Mouse (Mus musculus) c-Kit-positive CD71-negative TER-119-negative erythroid progenitor cells, embryonic 14.5 days (primary cell): Measurements from ENCODE around the gene Txnrd2.
A peak's percentile ranks its signal among the peaks of the same experiment; 100 is the strongest.

Source experiments
- DNase-seq: peaks from one replicate; pipeline ENCODE4 v3.0.0-alpha.2; 2013; ENCODE audit warnings: low read depth

Txnrd2 gene

DNA sequence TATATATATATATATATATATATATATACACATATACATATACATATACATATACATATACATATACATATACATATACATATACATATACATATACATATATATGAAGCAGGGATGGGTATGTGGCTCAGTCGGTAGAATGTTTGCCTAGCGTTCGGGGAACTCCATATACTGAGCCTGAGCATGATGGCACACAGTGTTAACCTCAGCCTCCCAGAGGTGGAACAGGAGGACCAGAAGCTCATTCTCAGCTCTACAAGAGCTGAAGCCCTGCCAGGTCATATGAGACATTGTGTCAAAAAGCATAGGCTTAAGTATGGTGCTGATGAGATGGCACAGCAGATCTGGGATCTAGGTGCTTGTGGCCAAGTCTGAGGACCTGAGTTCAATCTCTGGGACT, 64.1 kb downstream of the Txnrd2 start:
- no peak for DNase-seq

DNA sequence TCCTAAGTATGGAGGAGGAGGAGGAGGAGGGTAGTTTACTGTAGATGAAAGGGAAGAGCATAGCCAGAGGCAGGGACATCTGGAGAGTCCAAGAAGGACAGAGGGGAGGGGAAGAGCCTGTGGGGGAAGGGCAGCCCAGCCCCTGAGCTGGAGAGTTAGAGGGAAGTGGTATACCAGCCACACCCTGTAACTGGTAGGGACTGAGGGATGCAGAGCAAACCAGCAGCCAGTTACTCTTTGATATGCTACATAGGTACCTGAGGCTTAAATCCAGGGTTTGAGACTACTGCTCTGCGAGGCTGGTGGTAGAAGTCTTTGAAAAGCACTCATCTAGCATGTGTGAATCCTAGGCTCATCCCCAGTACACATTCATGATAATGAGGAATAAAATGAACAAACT, 64.7 kb downstream of the Txnrd2 start:
- DNase-seq = no peak

- DNase-seq = peak; percentile 29
Observed at GRCm38 (mm10) chr16:18497865-18498515, 71.8 kb downstream of the Txnrd2 start.

DNA sequence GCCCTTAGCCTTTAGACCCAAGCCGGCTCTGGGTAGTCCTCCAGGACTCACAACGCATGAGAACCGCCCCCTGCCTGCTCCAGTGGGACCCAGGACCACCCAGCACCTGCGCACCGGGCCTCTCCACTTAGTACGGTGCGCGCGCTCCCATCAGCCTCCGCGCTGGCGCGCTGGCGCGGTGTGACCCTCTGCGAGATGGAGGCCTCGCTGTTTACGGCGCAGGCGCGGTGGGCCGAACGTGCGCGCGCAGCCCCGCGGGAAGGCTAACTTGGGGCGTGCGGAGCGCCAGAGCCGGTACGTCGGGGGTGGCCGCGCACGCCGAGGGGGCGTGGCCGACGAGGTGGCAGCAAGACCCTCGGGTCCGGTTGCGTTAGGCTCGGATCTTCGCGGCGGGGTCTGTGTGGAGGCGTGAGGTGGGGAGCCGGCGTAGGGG, 72.4 kb downstream of the Txnrd2 start, which contains the start of the genes Gnb1l and Rtl10:
TSS of gene Gnb1l (plus strand) at position 156 of the 433 bp plus-strand sequence.
TSS of gene Rtl10 (plus strand) at position 344 of the 433 bp plus-strand sequence.
- DNase-seq = peak; percentile 92

GRCm38 (mm10) chr16:18498996-18499395, 72.8 kb downstream of the Txnrd2 start:
- no peak for DNase-seq

GRCm38 (mm10) chr16:18501531-18501930, 75.3 kb downstream of the Txnrd2 start:
- DNase-seq = no peak

- DNase-seq = no peak
Observed at GRCm38 (mm10) chr16:18503566-18504342, 77.6 kb downstream of the Txnrd2 start.

DNA sequence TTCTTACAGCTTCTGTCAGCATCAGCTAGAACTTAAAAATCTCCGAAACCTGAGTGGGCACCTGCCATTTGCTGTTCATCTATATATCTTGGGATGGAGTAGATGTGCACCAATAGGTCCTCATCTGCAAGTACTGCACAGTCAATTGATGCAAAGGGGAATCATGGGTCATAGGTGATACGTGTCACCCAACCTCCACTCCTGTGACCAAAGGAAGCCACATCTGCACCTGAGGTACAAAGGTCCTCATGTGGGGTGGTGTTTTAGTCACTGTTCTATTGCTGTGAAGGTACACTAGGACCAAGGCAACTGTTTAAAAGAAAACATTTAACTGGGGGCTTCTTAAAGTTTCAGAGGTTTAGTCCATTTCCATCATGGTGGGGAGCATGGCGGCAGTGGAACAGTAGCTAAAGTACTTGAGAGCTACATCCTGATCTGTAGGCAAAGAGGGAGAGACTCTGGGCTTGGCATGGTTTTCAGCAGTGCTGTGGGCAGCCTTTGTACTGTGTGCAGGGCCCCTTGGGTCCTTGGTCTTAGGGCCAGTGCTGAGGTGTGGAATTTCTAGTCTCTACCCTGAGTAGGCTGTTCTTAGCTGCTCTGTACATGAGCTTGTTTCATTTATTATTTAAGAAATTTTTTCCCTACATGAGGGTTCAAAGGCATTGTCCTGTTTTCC, 80.5 kb downstream of the Txnrd2 start:
- DNase-seq = no peak

DNA sequence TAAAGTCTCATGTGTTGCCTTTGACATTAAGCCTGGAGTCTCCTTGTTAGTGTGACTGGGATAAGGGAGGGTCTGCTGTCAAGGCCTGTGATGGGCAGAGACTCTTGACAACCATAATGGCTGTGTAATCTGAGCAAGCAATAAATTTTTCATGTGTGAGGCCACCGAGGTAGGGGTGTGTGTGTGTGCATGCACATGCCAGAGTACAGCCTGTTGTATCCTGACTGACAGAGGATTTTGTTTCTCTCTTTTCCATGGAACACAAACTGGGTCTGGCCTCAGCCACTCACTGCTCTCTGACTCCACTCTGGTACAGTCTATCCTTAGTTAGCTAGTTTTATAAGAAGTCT, 81.0 kb downstream of the Txnrd2 start:
- no peak for DNase-seq

GRCm38 (mm10) chr16:18511741-18512140, 85.6 kb downstream of the Txnrd2 start:
- DNase-seq = no peak

- DNase-seq = no peak
Observed at GRCm38 (mm10) chr16:18513508-18513907, 87.3 kb downstream of the Txnrd2 start.

DNA sequence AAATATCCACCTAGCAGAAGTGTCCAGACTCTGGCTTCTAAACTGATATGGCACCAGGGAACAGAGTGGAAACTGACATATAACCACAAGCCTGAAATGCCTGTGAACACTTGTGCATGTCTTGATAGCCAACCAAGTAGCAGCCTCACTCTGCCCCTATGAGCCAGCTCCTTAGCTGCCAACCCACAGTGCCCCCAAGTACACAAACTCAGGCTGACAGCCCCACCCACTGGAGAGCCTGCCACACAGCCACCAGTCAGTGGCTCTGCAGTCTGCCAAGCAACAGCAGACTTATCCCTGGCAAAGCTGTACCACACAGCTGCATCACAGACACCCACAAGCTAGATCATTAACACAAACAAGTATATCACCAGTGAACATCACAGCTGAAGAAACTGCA, 91.9 kb downstream of the Txnrd2 start:
- no peak for DNase-seq

GRCm38 (mm10) chr16:18523563-18524245, 97.5 kb downstream of the Txnrd2 start:
- no peak for DNase-seq

- no peak for DNase-seq
Observed at GRCm38 (mm10) chr16:18528656-18529055, 102.5 kb downstream of the Txnrd2 start.
